Mouse (Mus musculus) testis, adult 2 months (tissue): ENCODE data around the gene Padi2.

Experiments
- CTCF ChIP-seq: fragments of 200-500 bp; IDR thresholded peaks from 2 replicates; pipeline ENCODE4 v1.5.1; 2012; ENCODE audit warnings: low read depth, mild to moderate bottlenecking, inconsistent platforms, low read length, moderate library complexity; ENCODE audit not compliant: control insufficient read depth, insufficient read depth, insufficient replicate concordance
- POLR2A ChIP-seq: fragments of 200-500 bp; IDR thresholded peaks from 2 replicates; pipeline ENCODE4 v1.6.1; 2012; ENCODE audit warnings: low read depth, mild to moderate bottlenecking, inconsistent platforms, low read length, moderate library complexity; ENCODE audit not compliant: control insufficient read depth

DNA sequence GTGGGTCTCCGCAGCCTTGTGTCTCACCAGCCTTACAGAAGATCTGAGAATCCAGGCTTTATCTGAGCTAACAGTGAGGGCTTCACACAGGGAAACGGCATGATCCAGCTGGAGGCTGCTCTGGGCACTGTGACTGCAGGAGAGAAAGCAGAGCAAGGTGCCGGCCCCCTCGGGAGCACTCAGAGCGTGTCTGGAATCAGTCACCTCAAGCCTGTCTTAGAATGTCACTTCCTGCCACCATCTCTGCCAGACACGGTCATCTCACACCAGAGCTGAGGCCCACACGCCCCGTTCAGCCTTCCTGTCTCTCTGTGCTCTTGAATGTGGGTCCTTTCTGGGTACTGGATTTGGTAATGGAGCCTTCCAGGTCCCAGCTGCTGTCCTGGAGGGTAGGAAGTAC is 19.5 kb downstream of the Padi2 start:
- TF ChIP-seq POLR2A (no peak), CTCF (no peak)
